Mouse (Mus musculus): ENCODE data around the gene Isy1. TPM values are rescaled to one million over a fixed set of nuclear protein-coding genes. Genes with fewer than 3 reads are reported as not detected.
A peak's percentile ranks its signal among the peaks of the same experiment; 100 is the strongest.

Gene Isy1
- total RNA-seq, 2 experiments from 2014 or later, result 17.7 to 21.1 TPM

GRCm38 (mm10) chr6:87809144-87809543 lies 29.5 kb downstream of the Isy1 start:
- peak overlapping the region; percentile 90 for H3K4me3 ChIP-seq
- H3K27ac ChIP-seq, result peak overlapping the region; percentile 95; the same call in 1 of the 2 replicates
- DNase-seq, result no peak
- intact Hi-C loops (cut with DNase I), result no loop called here
- TF ChIP-seq CTCF (IDR thresholded peaks at IDR 0.05), result no peak

- no peak overlapping the region for H3K4me3 ChIP-seq
- intact Hi-C loops (cut with DNase I), result no loop called here
- H3K27ac ChIP-seq, result 0 out of 2 replicates have a peak overlapping the region, but pooled peaks have one; percentile 12
- DNase-seq, result no peak
- no peak for TF ChIP-seq CTCF (IDR thresholded peaks at IDR 0.05)
These were observed 30.1 kb downstream of the Isy1 start for GRCm38 (mm10) chr6:87808521-87808920.

DNA sequence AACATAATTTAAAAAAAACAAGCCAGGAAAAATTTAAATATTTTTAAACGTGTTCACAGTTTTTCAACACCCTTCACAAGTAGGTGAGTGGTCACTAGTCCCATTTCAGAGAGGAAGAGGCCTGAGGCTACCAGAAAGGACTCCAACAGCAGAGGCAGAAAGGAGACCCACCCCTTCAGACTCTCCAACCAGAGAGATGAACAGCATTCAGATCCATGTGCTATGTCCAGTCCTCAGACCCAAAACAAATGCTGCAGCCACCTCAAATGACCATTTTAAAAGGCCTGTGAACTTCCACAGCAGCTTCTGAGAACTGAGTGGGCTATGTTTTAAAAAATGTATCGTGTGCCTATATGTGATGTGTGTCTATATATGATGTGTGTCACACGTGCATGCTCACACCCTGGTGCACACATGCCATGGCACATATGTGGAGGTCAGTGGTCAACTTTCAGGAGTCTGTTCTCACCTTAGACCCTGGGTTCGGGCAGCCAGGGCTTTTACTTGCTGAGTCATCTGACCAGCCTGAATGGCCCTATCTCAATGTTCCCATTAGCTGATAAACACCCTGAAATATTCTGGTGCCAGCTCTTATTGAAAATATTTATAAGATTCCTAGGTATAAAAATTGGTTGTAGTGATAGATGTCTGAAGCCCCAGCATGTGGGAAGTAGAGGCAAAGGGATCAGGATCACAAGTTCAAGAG lies 30.7 kb downstream of the Isy1 start:
- TF ChIP-seq CTCF (IDR thresholded peaks at IDR 0.05), result no peak
- Histone ChIP-seq H3K27ac (no peak overlapping the region), H3K4me3 (no peak overlapping the region)
- no peak for DNase-seq
- intact Hi-C loops (cut with DNase I), result no loop called here

DNA sequence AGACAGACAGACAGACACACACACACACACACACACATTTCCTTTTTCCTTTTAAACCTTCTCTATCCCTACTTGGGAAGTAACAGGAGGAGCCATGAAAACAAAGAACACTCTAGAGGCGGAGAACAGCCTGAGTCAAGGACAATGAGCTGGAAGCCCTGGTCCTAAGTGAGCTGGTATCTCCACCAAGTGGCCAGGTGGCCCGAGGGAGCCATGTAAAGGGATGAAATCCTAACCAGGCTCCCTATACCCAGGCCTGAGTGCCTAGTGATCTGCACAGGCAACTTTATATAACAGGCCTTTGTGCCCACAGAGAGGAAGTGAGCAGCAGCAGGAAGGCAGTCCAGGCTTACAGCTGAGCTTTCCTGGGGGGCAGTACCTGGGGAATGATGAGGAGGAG lies 31.7 kb downstream of the Isy1 start:
- intact Hi-C loops (cut with DNase I), result no loop called here
- no peak for DNase-seq
- H3K4me3 ChIP-seq, result no peak overlapping the region
- H3K27ac ChIP-seq, result peak overlapping the region; percentile 54; the same call in 1 of the 2 replicates
- TF ChIP-seq CTCF (IDR thresholded peaks at IDR 0.05), result no peak

- intact Hi-C loops (cut with DNase I), result no loop called here
- Histone ChIP-seq H3K27ac (no peak overlapping the region), H3K4me3 (no peak overlapping the region)
- DNase-seq, result no peak
- TF ChIP-seq CTCF (IDR thresholded peaks at IDR 0.05), result no peak
These were observed 32.6 kb downstream of the Isy1 start for GRCm38 (mm10) chr6:87806028-87806427.

DNA sequence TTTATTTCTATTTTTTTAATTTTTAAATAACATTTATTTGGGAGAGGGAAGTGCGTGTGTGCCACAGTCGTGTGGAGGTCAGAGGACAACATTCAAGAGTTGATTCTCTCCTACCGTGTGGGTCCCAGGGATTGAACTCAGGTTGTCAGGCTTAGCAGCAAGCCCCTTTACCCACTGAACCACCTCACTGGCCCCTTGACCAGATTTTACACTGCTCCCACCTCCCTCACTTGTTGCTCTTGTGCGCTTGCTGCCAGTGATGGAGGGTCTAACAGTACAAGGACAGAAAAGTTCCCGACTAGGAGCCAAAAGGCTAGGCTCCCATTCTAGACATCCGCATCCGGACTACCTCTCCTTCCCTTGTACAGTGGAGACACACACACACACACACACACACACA lies 33.1 kb downstream of the Isy1 start:
- intact Hi-C loops (cut with DNase I), result no loop called here
- H3K27ac ChIP-seq, result no peak overlapping the region

DNA sequence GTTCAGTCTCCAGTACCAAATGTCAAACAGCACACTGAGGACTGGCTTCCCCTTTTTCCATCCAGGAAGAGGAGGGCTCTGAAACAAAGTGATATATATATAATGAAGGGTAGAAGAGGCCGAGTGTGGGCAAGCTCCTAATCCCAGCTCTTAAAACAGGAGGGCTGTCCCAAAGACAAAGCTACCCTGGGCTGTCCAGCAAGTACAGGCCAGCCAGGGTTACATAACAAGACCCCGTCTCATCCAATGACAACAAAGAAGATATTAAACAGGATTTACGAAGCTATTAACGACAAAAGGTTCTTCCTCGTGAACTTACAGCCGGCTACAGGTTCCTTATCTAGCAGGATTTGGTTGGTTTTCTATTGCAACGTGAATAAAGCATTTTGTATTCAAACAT lies 33.7 kb downstream of the Isy1 start:
- no peak for TF ChIP-seq CTCF (IDR thresholded peaks at IDR 0.05)
- intact Hi-C loops (cut with DNase I), result no loop called here
- DNase-seq, result no peak
- Histone ChIP-seq H3K4me3 (no peak overlapping the region), H3K27ac (no peak overlapping the region)

More for the DNA sequence above, 33.1 kb downstream of the Isy1 start:
- TF ChIP-seq CTCF (IDR thresholded peaks at IDR 0.05), result no peak
- DNase-seq, result no peak
- no peak overlapping the region for H3K4me3 ChIP-seq

DNA sequence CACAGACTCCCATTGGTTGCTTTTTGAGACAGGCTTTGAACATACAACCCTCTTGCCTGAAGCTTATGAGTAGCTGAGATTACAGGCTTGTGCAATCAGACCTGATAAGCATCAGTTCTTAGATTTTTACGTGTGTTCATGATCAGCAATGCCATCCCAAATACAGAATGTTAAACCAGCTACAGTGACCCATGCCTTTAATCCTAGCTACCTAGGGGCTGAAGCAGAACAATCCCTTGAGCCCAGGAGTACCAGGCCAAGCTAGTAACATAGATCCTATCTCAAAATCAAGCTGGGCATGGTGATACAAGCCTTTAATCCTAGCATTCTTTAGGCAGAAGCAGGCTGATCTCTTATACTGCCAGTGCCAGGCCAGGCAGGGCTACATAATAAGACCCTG lies 34.6 kb downstream of the Isy1 start:
- H3K4me3 ChIP-seq, result no peak overlapping the region
- intact Hi-C loops (cut with DNase I), result no loop called here
- H3K27ac ChIP-seq, result no peak overlapping the region
- no peak for TF ChIP-seq CTCF (IDR thresholded peaks at IDR 0.05)
- DNase-seq, result no peak

GRCm38 (mm10) chr6:87802462-87802861 lies 36.1 kb downstream of the Isy1 start:
- intact Hi-C loops (cut with DNase I), result no loop called here
- TF ChIP-seq CTCF (IDR thresholded peaks at IDR 0.05), result no peak
- no peak overlapping the region for H3K27ac ChIP-seq
- DNase-seq, result no peak
- H3K4me3 ChIP-seq, result no peak overlapping the region

GRCm38 (mm10) chr6:87799576-87799975 lies 39.0 kb downstream of the Isy1 start:
- no peak overlapping the region for H3K27ac ChIP-seq
- intact Hi-C loops (cut with DNase I), result no loop called here
- H3K4me3 ChIP-seq, result no peak overlapping the region
- TF ChIP-seq CTCF (IDR thresholded peaks at IDR 0.05), result no peak
- no peak for DNase-seq

GRCm38 (mm10) chr6:87797321-87797720 lies 41.3 kb downstream of the Isy1 start:
- TF ChIP-seq CTCF (IDR thresholded peaks at IDR 0.05), result no peak
- no peak overlapping the region for H3K4me3 ChIP-seq
- peak overlapping the region; percentile 46 for H3K27ac ChIP-seq
- intact Hi-C loops (cut with DNase I), result no loop called here
- no peak for DNase-seq

DNA sequence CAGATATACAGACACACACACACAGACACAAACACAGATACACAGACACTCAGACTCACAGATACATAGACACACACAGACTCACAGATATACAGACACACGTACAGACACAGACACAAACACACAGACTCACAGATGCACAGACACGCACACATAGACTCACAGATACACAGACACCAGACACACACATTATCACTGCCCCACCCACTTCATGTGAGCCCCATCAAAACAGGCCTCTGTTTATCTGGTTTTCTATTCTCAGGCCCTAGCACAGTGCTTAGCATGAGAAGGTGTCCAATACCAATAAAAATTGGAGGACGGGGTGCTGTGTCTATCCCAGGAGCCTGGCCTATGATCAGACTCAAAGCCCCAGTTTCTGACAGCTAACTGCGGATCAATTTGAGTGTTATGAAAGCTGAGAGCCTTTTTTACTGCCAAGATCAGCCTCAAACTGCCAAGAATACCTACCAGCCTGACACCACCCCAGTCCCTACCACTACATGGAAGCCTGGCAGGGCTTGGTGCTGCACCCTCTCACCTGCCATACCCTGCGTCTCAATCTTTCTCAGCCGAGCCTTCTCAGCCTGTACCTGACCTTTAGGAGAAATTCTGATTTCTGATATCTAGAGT lies 42.2 kb downstream of the Isy1 start:
- TF ChIP-seq CTCF (IDR thresholded peaks at IDR 0.05), result no peak
- H3K27ac ChIP-seq, result 0 out of 2 replicates have a peak overlapping the region, but pooled peaks have one; percentile 20
- no peak for DNase-seq
- H3K4me3 ChIP-seq, result no peak overlapping the region
- intact Hi-C loops (cut with DNase I), result no loop called here

DNA sequence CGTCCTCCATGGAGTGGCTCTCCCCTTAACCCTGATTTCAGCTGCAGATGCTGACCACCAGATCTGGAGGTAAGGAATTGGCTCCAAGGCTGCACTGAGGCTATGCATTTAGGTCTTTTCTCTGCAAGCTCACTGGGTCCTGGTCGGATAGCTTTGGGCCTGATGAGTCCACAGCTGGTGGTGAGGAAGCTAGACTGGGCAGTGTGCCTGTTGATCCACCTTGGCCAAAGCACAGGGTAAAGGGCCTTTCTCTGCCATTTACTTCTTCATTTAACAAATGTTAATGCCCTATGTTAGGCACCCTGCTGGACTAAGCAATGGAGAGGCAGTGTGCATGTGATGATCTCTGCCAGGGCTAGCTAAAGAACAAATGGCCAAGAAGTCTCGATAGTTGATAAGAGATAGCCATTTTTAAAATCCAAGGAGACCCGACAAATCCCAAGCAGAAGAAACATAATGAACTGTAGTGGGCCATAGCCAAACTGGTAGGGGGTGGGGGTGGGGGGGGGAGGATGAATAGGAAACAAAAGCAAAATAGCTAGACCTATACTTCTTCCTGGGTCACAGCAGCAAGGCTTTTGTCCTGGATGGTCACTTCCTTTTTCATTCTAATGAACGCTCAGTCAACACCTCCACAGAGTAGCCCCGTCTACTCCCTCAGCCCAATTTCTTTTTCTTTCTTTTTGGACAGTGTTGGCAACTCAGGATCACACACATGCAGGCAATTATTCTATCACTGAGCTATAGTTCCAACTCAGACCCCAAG lies 43.0 kb downstream of the Isy1 start:
- intact Hi-C loops (cut with DNase I), result no loop called here
- no peak for DNase-seq
- TF ChIP-seq CTCF (IDR thresholded peaks at IDR 0.05), result no peak
- H3K27ac ChIP-seq, result no peak overlapping the region
- no peak overlapping the region for H3K4me3 ChIP-seq
